Mouse (Mus musculus) midbrain, postnatal 0 days (tissue): Measurements from ENCODE around the gene Eif2ak4. TPM values are rescaled to one million over a fixed set of nuclear protein-coding genes. Genes with fewer than 3 reads are reported as not detected.

Experiments used
- ATAC-seq: fragments of 200-750 bp; cut with Nextera tagmentation; 2 replicates; pipeline ENCODE4 v1.8.0; 2017; ENCODE audit warnings: moderate number of reproducible peaks, mild to moderate bottlenecking, moderate TSS enrichment, moderate library complexity; ENCODE audit not compliant: low FRiP score
- DNase-seq: peaks from one replicate; pipeline ENCODE4 v3.0.0-alpha.2; 2015; ENCODE audit warnings: low spot score
- H3K27ac ChIP-seq: fragments of 300-500 bp; sonication (generic); 2 replicates; pipeline ENCODE4 v1.5.1; 2014; ENCODE audit warnings: low read depth, mild to moderate bottlenecking, low read length, mixed read lengths
- H3K27me3 ChIP-seq: fragments of 300-500 bp; sonication (generic); 2 replicates; pipeline ENCODE4 v1.6.1; 2014; ENCODE audit warnings: low read length, control low read depth, mixed read lengths; ENCODE audit not compliant: insufficient read depth
- H3K36me3 ChIP-seq: fragments of 300-500 bp; sonication (generic); 2 replicates; pipeline ENCODE4 v1.6.1; 2014; ENCODE audit warnings: low read length, control low read depth, mixed read lengths; ENCODE audit not compliant: insufficient read depth
- H3K4me1 ChIP-seq: fragments of 300-500 bp; sonication (generic); 2 replicates; pipeline ENCODE4 v1.6.1; 2014; ENCODE audit warnings: mild to moderate bottlenecking, control low read depth, antibody characterized with exemption, low read length, mixed read lengths; ENCODE audit not compliant: insufficient read depth
- H3K4me2 ChIP-seq: fragments of 300-500 bp; sonication (generic); 2 replicates; pipeline ENCODE4 v1.6.1; 2014; ENCODE audit warnings: low read depth, mild to moderate bottlenecking, low read length, mixed read lengths; ENCODE audit not compliant: poor library complexity, severe bottlenecking
- H3K4me3 ChIP-seq: fragments of 300-500 bp; sonication (generic); 2 replicates; pipeline ENCODE4 v1.5.1; 2014; ENCODE audit warnings: low read depth, mild to moderate bottlenecking, low read length, moderate library complexity
- H3K9ac ChIP-seq: fragments of 300-500 bp; sonication (generic); replicated peaks from 2 replicates; pipeline ENCODE4 v1.6.1; 2014; ENCODE audit warnings: mild to moderate bottlenecking, low read length, moderate library complexity, mixed read lengths; ENCODE audit not compliant: poor library complexity, severe bottlenecking
- H3K9me3 ChIP-seq: fragments of 300-500 bp; sonication (generic); 2 replicates; pipeline ENCODE4 v1.6.1; 2016; ENCODE audit warnings: low read length, control low read depth
- CTCF ChIP-seq: IDR thresholded peaks from 2 replicates; pipeline ENCODE4 v1.5.1; 2016; ENCODE audit warnings: antibody characterized with exemption, mild to moderate bottlenecking
- WGBS: fragments of 180-500 bp; shearing (Covaris S2); extraction: QIAGEN DNeasy Blood & Tissue Kit; methylation state at CpG from one replicate; pipeline ENCODE4 v1.1.7; 2014; 5-methylcytosine and 5-hydroxymethylcytosine counted together
- polyA plus RNA-seq: library from polyadenylated mRNA; unstranded; fragments of >200 nt; fragmentation: Nextera tagmentation; extraction: Ambion mirVana; gene quantifications from 2 replicates; pipeline ENCODE4 v1.2.1, GENCODE M21; 2015
- total RNA-seq: library from RNA; depleted of rRNA; stranded (reverse); fragments of >200 nt; gene quantifications from 2 replicates; pipeline ENCODE4 v1.2.3, GENCODE M21; 2014; rRNA removed

Gene Eif2ak4
- total RNA-seq, result 17.2 TPM in 2 replicates
- polyA plus RNA-seq, result 7.6 and 8.5 TPM in 2 replicates

DNA sequence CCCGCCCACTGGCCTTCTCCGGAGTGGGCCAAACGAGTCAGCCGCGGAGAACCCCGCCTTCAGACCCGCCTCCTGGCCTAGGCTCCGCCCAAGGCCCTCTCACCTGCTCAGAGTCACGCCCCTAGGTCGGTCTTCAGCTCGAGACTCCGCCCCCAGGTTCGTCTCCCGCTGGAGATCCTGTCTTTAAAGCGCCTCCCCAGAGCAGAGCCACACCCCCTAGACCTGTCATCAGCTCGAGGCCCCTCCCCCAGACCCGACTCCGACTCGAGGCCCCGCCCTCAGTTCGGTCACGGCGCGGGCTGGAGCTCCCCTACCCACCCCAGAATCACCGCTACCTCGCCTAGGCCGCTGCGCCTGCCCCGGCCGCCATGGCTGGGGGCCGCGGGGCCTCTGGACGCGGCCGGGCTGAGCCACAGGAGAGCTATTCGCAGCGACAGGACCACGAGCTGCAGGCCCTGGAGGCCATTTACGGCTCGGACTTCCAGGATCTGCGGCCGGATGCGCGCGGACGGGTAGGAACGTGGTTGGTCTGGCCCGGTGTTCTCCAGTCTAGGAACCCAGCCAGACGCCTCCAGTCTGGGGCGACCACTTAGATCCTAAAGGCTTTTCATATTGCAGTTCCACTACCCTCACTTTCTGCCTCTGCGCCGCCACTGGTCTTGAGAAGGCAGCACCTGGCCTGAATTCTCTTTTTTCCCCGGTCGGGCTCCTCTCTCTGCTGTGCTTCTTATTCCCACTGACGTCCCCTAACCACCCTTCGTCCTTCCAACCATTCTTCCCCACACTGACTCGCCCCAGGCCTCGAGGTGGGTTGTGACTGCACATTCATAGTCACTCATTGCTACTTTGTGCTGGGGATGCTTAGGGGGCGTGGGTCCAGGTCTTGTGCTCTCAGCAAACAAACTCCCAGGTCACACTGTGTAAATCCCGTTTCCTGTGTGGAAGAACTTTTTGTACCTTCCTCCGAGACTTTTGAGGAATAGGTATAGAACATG lies at the start of gene Eif2ak4:
Gene Eif2ak4, plus strand, starts transcription at position 278 of the 995 bp plus-strand sequence.
- Histone ChIP-seq H3K27me3 (no peaks in the 10 kb centered on the region), H3K27ac (peak within 1 kb of the TSS; percentile 89), H3K9me3 (no peaks in the 10 kb centered on the region), H3K4me2 (peak within 1 kb of the TSS; percentile 64), H3K4me3 (peak within 1 kb of the TSS; percentile 84), H3K9ac (peak within 1 kb of the TSS; percentile 91), H3K4me1 (no peaks in the 10 kb centered on the region), H3K36me3 (no peaks in the 10 kb centered on the region)
- WGBS, result under 1% methylated on average over 61 of the region's 61 CpGs
- TF ChIP-seq CTCF, result no peak
- DNase-seq (peak; percentile 98), ATAC-seq (peak; percentile 99)

DNA sequence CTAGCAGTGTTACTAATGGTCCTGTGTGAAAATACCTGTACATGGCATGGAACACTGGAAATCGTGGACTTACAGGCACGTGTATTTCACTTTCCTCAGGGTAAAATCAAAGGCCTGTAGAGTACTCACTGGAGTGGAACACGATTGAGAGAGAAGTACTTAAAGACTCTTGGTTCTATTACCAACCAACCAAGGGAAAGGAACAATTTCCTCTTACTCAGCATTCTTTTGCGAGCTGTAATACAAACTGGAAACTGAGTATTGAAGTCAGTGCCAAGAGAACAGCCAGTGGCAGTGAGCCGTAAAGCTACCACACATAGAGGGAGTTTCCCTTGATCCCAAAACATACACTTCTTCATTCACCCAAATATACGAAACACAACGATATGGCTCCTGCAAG lies 47.1 kb upstream of the Eif2ak4 start:
- Histone ChIP-seq H3K36me3 (no peaks in the 10 kb centered on the region), H3K27me3 (no peaks in the 10 kb centered on the region), H3K9me3 (no peaks in the 10 kb centered on the region), H3K9ac (no peak overlapping the region), H3K4me1 (no peaks in the 10 kb centered on the region), H3K4me3 (no peak overlapping the region), H3K4me2 (no peak overlapping the region), H3K27ac (no peak overlapping the region)
- DNase-seq, result no peak
- ATAC-seq, result no peak
- TF ChIP-seq CTCF, result no peak
- 84% methylated on average over 7 of the region's 7 CpGs for WGBS

DNA sequence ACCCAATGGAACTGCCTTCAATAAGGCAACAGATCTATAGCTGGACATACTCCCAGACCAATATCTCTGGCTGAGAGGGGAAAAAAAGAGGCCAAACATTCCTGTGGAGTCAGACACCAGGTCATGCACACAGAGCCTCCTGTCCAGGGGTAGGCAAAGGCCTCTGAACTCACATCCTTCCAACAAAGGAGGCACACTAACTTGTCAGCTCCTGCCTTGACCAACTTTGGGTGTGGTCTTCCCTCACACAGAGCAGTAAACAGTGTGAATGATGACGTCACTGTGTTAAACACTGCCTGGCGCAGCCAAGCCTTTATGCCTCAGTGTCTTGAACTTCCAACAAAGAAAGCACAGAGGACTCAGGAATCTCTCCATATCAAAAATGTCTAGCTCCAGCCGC lies 44.5 kb upstream of the Eif2ak4 start:
- no peak for ATAC-seq
- DNase-seq, result no peak
- H3K27me3 ChIP-seq, result no peaks in the 10 kb centered on the region
- TF ChIP-seq CTCF, result no peak
- no peaks in the 10 kb centered on the region for H3K4me1 ChIP-seq
- H3K4me2 ChIP-seq, result no peak overlapping the region
- no peak overlapping the region for H3K4me3 ChIP-seq
- no peaks in the 10 kb centered on the region for H3K36me3 ChIP-seq
- 86% methylated on average over 3 of the region's 3 CpGs for WGBS
- no peaks in the 10 kb centered on the region for H3K9me3 ChIP-seq
- no peak overlapping the region for H3K9ac ChIP-seq
- no peak overlapping the region for H3K27ac ChIP-seq

DNA sequence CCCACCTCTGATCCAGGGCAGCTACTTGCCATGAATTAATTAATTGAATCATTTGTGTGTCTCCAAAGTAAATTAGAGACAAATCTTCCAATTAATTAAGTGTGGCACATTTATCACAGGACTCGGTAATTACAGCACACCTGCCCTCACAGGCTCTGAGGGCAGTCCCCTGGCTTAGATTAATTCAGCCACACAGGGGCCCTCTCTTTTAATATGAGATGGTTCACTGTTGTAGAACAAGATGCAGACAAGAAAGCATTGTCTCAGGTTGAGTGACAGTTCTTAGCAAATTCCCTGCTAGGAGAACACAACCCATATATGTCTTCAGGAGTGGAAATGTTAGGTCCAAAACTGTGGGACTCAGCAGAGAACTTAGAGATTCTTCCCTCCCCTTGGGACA lies 42.9 kb upstream of the Eif2ak4 start:
- no peak overlapping the region for H3K4me3 ChIP-seq
- DNase-seq (no peak), ATAC-seq (no peak)
- H3K4me2 ChIP-seq, result no peak overlapping the region
- 33% methylated on average over 1 of the region's 1 CpGs for WGBS
- no peak overlapping the region for H3K27ac ChIP-seq
- TF ChIP-seq CTCF, result no peak
- no peaks in the 10 kb centered on the region for H3K9me3 ChIP-seq
- H3K36me3 ChIP-seq, result no peaks in the 10 kb centered on the region
- H3K9ac ChIP-seq, result no peak overlapping the region
- H3K27me3 ChIP-seq, result no peaks in the 10 kb centered on the region
- H3K4me1 ChIP-seq, result no peaks in the 10 kb centered on the region

DNA sequence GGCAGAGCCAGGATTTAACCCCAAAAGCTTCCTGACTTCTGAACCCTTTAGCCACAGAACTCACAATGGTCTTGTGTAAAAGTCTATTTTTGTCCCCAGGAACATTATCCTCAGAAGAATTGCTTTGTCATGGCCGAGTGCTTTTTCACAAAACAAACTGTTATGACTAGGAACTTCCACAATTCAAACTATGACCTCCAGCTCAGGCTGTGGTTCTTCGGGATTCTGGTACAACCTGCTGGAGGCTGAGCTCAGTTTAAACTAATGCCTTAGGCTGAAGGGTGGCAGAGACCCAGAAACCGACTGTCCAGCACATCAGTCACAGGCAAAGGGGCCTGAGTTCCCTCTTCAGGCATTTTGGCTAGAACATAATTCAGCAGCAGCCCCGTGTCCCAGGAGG lies 34.9 kb upstream of the Eif2ak4 start:
- DNase-seq, result no peak
- H3K9me3 ChIP-seq, result no peaks in the 10 kb centered on the region
- H3K4me1 ChIP-seq, result peaks cover 2% of the 10 kb centered on the region; the same call in 1 of the 2 replicates
- H3K4me2 ChIP-seq, result no peak overlapping the region
- no peaks in the 10 kb centered on the region for H3K36me3 ChIP-seq
- TF ChIP-seq CTCF, result no peak
- H3K27ac ChIP-seq, result no peak overlapping the region
- 26% methylated on average over 4 of the region's 4 CpGs for WGBS
- H3K27me3 ChIP-seq, result no peaks in the 10 kb centered on the region
- H3K4me3 ChIP-seq, result no peak overlapping the region
- H3K9ac ChIP-seq, result no peak overlapping the region
- no peak for ATAC-seq

DNA sequence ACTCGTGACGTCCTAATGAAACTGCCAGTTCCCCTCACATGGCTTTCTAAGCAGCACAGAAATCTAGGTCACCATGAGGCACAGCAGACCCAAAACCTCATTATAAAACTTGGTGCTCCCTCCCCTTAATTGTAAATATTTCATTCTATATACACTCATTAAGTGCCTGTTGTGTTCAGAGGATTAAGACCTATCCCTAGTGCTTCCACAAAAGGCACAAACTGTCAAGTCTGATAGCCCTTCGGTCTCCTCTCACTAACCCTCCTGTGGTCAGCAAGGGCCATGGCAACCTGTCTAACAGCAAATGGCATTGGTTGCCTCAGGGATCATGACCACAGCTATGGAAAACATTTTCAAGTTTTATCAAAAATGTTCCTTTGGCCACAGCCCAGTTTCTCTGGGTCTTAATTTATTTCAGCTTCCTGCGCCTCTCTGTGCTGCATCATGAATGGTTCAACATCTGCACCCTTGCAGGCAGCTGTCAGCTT lies 34.5 kb upstream of the Eif2ak4 start:
- H3K36me3 ChIP-seq, result no peaks in the 10 kb centered on the region
- ATAC-seq, result peak; percentile 31; the same call in 1 of the 2 replicates
- H3K27me3 ChIP-seq, result no peaks in the 10 kb centered on the region
- H3K4me1 ChIP-seq, result peaks cover 2% of the 10 kb centered on the region; the same call in 1 of the 2 replicates
- TF ChIP-seq CTCF, result no peak; the same call in 1 of the 2 replicates
- no peak overlapping the region for H3K9ac ChIP-seq
- H3K9me3 ChIP-seq, result no peaks in the 10 kb centered on the region
- no peak overlapping the region for H3K27ac ChIP-seq
- no peak overlapping the region for H3K4me3 ChIP-seq
- WGBS, result 37% methylated on average over 4 of the region's 4 CpGs
- DNase-seq, result no peak
- H3K4me2 ChIP-seq, result no peak overlapping the region
